Mouse (Mus musculus): Measurements from ENCODE around the gene Rpp25l. TPM values are rescaled to one million over a fixed set of nuclear protein-coding genes. Genes with fewer than 3 reads are reported as not detected.
A peak's percentile ranks its signal among the peaks of the same experiment; 100 is the strongest.

The Rpp25l gene
- polyA plus RNA-seq, 1 experiment from 2014 or later, result 64.9 TPM

DNA sequence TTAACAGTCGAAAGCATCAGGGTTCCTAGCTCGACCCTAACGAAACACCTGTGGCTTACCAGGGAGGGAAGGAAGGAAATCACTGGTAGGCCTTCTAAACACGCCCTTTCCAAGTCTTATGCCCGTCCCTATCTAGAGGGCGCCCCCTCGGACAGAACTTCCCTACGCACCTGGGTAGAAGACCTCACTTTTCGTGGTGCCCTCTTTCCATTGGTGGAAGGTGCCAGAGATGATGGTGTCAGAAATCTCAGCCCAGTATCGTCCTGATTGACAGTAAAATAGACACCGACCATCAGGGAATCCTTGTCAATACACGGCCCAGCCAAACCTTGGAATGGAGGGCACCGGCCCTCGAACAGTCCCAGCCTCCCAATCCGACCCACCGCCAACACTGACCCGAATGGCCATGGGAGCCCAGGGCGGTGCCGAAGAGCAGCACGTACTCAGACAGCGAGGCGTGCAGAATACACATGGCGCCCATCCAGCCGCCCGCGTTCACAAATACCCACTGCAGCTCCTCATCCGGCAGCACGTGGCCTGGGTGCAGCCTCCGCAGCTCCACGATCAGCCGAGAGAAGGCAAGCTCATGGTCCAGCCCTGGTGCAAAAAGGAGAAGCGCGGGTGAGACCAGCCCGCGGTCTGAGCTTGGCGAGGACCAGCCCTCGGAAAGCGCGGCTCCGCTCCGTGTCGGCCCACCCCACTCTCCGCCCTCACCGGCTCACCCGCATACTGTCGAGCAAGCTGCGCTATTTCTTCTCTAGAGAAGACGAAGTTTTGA, 27.2 kb upstream of the Rpp25l start:
- ATAC-seq, result peak; percentile 85
- Histone ChIP-seq H3K4me1 (ENCODE audit: control insufficient read depth, insufficient read depth, low read length) (peaks cover 10% of the 10 kb centered on the region), H3K4me2 (ENCODE audit: low read depth, low read length) (peak overlapping the region; percentile 68), H3K9me3 (ENCODE audit: control insufficient read depth, low read length) (no peaks in the 10 kb centered on the region), H3K36me3 (ENCODE audit: control insufficient read depth, insufficient read depth, low read length) (0 out of 2 replicates have a peak, but pooled peaks cover 3% of the 10 kb centered on the region), H3K9ac (ENCODE audit: low read depth, low read length) (peak overlapping the region; percentile 85), H3K4me3 (ENCODE audit: low read length) (peak overlapping the region; percentile 74), H3K27me3 (replicated peaks; ENCODE audit: control insufficient read depth, insufficient read depth, low read length) (no peaks in the 10 kb centered on the region), H3K27ac (ENCODE audit: low read length) (peak overlapping the region; percentile 89)
- 1% methylated on average over 48 of the region's 48 CpGs for WGBS

DNA sequence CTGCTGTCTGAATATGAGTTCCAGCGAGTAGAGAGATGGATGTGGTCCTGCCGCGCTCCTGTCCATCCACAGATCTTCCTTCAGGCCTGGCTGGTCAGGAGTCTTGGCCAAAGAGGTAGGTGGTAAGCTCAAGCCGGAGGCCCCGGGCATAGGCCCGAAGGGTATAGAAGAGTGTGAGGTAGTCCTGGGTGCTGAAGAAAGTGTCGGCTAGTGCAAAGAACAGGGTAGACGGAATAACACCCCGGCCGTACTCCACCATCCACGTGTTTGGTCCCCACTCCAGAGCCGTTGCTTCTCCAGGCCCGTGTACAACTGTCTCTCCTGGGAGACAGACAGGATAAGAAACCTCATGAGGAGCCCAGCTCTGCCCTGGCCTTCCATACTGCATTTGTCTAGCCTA, 25.9 kb upstream of the Rpp25l start:
- 0 out of 2 replicates have a peak, but pooled peaks cover 3% of the 10 kb centered on the region for H3K36me3 ChIP-seq (ENCODE audit: control insufficient read depth, insufficient read depth, low read length)
- 95% methylated on average over 13 of the region's 13 CpGs for WGBS
- no peak overlapping the region for H3K27ac ChIP-seq (ENCODE audit: low read length)
- no peak overlapping the region for H3K4me2 ChIP-seq (ENCODE audit: low read depth, low read length)
- no peaks in the 10 kb centered on the region for H3K9me3 ChIP-seq (ENCODE audit: control insufficient read depth, low read length)
- no peak for ATAC-seq
- no peak overlapping the region for H3K9ac ChIP-seq (ENCODE audit: low read depth, low read length)
- H3K27me3 ChIP-seq (replicated peaks; ENCODE audit: control insufficient read depth, insufficient read depth, low read length), result no peaks in the 10 kb centered on the region
- H3K4me3 ChIP-seq (ENCODE audit: low read length), result no peak overlapping the region
- H3K4me1 ChIP-seq (ENCODE audit: control insufficient read depth, insufficient read depth, low read length), result peaks cover 10% of the 10 kb centered on the region

DNA sequence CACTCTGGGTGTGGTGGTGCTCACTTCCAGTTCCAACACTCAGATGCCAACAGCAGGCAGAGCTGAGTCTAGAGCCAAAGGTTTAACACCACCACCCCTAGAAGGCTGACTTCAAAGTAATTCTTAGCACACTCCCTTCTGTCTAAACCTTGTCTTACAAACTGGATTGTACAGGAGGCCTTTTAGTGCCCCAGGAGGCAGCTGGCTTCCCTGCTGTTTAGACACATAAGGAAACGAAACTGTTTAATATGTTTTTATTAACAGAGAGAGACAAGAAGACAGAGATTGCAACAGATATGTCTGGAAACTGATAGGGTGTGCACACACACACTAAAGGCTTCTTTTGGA, 24.9 kb upstream of the Rpp25l start:
- no peak for ATAC-seq
- no peak overlapping the region for H3K4me3 ChIP-seq (ENCODE audit: low read length)
- H3K9me3 ChIP-seq (ENCODE audit: control insufficient read depth, low read length), result no peaks in the 10 kb centered on the region
- peak overlapping the region; percentile 6; the same call in 1 of the 2 replicates for H3K27ac ChIP-seq (ENCODE audit: low read length)
- H3K27me3 ChIP-seq (replicated peaks; ENCODE audit: control insufficient read depth, insufficient read depth, low read length), result 0 out of 2 replicates have a peak, but pooled peaks cover under 1% of the 10 kb centered on the region
- no peak overlapping the region for H3K9ac ChIP-seq (ENCODE audit: low read depth, low read length)
- 0 out of 2 replicates have a peak, but pooled peaks cover 3% of the 10 kb centered on the region for H3K36me3 ChIP-seq (ENCODE audit: control insufficient read depth, insufficient read depth, low read length)
- 56% methylated on average over 1 of the region's 1 CpGs for WGBS
- no peak overlapping the region for H3K4me2 ChIP-seq (ENCODE audit: low read depth, low read length)
- peaks cover 10% of the 10 kb centered on the region for H3K4me1 ChIP-seq (ENCODE audit: control insufficient read depth, insufficient read depth, low read length)

DNA sequence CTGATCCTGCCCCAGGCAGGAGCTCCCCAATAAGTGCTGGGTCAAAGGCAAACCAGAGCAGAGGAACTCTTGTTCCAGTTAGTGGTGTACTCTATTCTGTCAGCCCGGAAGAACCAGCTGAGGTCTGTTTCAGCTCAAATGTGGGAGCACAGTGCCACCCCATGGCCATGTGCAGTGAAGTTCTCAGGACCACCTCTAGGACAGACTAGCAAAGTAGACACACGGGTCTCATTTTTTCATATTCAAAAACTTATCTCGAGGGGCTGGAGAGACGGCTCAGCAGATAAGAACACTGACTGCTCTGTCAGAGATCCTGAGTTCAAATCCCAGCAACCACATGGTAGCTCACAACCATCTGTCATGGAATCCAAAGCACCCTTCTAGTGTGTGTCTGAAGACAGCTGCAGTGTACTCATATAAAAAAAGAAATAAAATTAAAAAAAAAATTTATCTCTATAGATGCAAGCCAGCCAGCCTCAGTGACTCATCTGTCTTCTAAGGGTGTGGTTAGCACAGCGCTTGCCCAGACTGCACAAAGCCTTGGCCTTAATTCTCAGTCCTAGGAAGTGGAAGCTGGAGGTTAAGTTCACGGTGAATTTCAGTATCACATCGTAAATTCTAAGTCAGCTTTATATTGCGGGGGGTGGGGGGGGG, 24.4 kb upstream of the Rpp25l start:
- Histone ChIP-seq H3K4me1 (ENCODE audit: control insufficient read depth, insufficient read depth, low read length) (peaks cover 10% of the 10 kb centered on the region), H3K27ac (ENCODE audit: low read length) (0 out of 2 replicates have a peak overlapping the region, but pooled peaks have one; percentile 5), H3K27me3 (replicated peaks; ENCODE audit: control insufficient read depth, insufficient read depth, low read length) (peaks cover 5% of the 10 kb centered on the region), H3K4me2 (ENCODE audit: low read depth, low read length) (no peak overlapping the region), H3K36me3 (ENCODE audit: control insufficient read depth, insufficient read depth, low read length) (0 out of 2 replicates have a peak, but pooled peaks cover 3% of the 10 kb centered on the region), H3K9me3 (ENCODE audit: control insufficient read depth, low read length) (no peaks in the 10 kb centered on the region), H3K9ac (ENCODE audit: low read depth, low read length) (no peak overlapping the region), H3K4me3 (ENCODE audit: low read length) (no peak overlapping the region)
- peak; percentile 34; the same call in 1 of the 2 replicates for ATAC-seq
- WGBS, result 28% methylated on average over 8 of the region's 8 CpGs

DNA sequence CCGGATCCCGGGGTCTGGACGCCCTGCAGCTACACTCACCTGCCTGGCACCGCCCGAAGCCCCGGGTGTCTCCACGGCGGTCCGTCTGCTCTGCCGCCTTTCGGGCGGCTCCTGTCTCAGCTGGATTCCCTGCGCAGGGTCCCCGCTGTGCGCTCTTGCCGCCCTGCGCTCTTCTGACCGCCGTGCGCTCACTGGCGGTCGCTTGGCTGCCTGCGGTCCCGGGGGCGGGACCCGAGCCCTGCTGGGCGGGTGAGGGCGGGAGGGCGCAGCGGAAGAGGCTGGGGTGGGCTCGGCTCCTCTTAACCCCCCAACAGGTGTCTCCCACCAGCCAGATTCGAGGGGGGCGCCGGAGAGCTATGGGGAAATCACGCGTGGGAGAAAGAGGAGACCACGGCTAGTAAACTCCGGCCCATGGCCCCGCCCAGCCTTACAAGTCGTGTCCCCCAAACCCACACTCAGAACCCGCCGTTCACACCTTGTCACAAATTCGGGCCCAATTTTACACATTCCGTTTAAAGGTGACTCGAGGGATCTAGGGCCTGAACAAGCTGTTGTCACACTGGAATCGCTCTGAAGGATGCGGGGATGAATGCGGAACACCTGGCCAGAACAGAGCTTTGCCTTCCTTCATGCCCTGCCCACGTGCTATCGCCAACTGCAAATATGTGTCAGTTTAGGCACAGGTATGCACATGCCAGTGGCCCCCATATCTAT, 17.9 kb upstream of the Rpp25l start, which contains the start of gene Arid3c:
Gene Arid3c, minus strand, starts transcription at position 91 of the 714 bp plus-strand sequence.
- peak within 1 kb of the TSS; percentile 41 for H3K4me3 ChIP-seq (ENCODE audit: low read length)
- no peaks in the 10 kb centered on the region for H3K36me3 ChIP-seq (ENCODE audit: control insufficient read depth, insufficient read depth, low read length)
- peak within 1 kb of the TSS; percentile 23; the same call in 1 of the 2 replicates for H3K9ac ChIP-seq (ENCODE audit: low read depth, low read length)
- H3K9me3 ChIP-seq (ENCODE audit: control insufficient read depth, low read length), result no peaks in the 10 kb centered on the region
- H3K27me3 ChIP-seq (replicated peaks; ENCODE audit: control insufficient read depth, insufficient read depth, low read length), result peaks cover 61% of the 10 kb centered on the region
- ATAC-seq, result peak; percentile 50; the same call in 1 of the 2 replicates
- 1% methylated on average over 49 of the region's 50 CpGs for WGBS
- peaks cover 5% of the 10 kb centered on the region; the same call in 1 of the 2 replicates for H3K4me1 ChIP-seq (ENCODE audit: control insufficient read depth, insufficient read depth, low read length)
- no peak within 1 kb of the TSS for H3K27ac ChIP-seq (ENCODE audit: low read length)
- peak within 1 kb of the TSS; percentile 69 for H3K4me2 ChIP-seq (ENCODE audit: low read depth, low read length)

DNA sequence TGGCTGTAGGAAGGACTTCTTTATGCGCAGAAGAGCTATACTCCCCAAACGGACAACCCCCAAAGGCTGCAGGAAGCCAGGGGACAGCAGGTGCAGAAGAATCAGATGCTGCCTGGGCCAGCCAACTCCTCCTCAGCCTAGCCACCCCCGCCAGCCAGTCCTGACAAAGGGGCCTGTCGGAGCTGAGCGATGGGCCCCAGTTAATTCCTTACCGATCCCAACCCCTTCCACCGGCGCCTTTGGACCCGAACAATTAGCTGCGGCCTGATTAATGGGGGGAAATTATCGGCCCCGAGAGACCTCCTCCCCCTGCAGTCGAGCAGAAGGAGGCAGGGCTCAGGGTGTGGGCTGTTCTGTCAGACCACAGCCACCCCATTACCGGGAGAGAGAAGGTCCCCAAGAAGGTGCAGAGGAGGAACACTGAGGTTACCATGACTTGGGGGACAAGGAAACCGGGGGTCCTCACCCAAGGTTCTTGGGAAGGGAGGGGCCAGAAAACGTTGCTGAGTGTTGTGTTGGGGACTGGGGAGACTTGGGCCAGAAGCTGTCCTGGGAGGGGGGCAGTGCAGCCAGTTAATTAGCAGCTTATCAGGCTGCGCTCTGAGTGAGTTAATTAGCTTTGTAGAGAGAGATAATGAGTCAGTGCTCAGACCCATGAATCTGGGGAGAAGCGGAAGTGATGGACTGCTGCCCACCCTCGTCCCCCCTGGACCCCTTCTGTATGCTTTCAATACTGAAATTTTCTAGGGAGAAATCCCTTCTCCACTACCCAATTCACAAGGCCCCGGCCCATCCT, 13.7 kb upstream of the Rpp25l start:
- WGBS, result 15% methylated on average over 19 of the region's 20 CpGs
- H3K4me2 ChIP-seq (ENCODE audit: low read depth, low read length), result no peak overlapping the region

DNA sequence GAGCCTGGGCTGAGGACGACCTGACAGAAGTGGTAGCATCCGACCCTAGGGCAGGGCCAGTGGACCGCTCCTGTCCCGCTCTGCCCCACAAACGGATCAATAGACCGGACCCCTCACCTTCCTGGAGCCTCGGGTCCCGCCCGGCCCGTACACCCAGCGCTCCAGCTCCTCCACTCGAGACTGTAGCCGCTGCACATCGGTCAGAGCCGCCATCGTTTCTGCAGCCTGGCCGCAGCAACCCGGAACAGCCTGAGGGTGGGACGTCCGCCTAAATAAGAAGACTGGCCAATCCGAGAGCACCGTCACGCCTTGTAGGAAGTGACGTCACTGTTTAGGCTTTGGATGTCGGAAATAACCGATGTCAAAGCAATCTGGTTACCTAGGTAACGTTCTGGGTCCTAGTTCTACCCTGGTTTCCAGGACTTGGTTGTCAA, 9.6 kb upstream of the Rpp25l start, which contains the start of gene Dctn3:
Gene Dctn3, minus strand, starts transcription at position 253 of the 434 bp plus-strand sequence.
- peak within 1 kb of the TSS; percentile 88 for H3K4me3 ChIP-seq (ENCODE audit: low read length)
- peak within 1 kb of the TSS; percentile 58 for H3K4me2 ChIP-seq (ENCODE audit: low read depth, low read length)
- peak within 1 kb of the TSS; percentile 92 for H3K9ac ChIP-seq (ENCODE audit: low read depth, low read length)
- under 1% methylated on average over 27 of the region's 27 CpGs for WGBS
- peaks cover 15% of the 10 kb centered on the region for H3K4me1 ChIP-seq (ENCODE audit: control insufficient read depth, insufficient read depth, low read length)
- H3K36me3 ChIP-seq (ENCODE audit: control insufficient read depth, insufficient read depth, low read length), result peaks cover 9% of the 10 kb centered on the region
- no peak within 1 kb of the TSS for H3K27ac ChIP-seq (ENCODE audit: low read length)
- peak; percentile 97 for ATAC-seq
- H3K9me3 ChIP-seq (ENCODE audit: control insufficient read depth, low read length), result no peaks in the 10 kb centered on the region
- peaks cover 39% of the 10 kb centered on the region for H3K27me3 ChIP-seq (replicated peaks; ENCODE audit: control insufficient read depth, insufficient read depth, low read length)

More for the DNA sequence above, 13.7 kb upstream of the Rpp25l start:
- Histone ChIP-seq H3K9ac (ENCODE audit: low read depth, low read length) (no peak overlapping the region), H3K4me1 (ENCODE audit: control insufficient read depth, insufficient read depth, low read length) (peaks cover 13% of the 10 kb centered on the region), H3K4me3 (ENCODE audit: low read length) (no peak overlapping the region), H3K27ac (ENCODE audit: low read length) (no peak overlapping the region), H3K9me3 (ENCODE audit: control insufficient read depth, low read length) (no peaks in the 10 kb centered on the region), H3K27me3 (replicated peaks; ENCODE audit: control insufficient read depth, insufficient read depth, low read length) (peaks cover 72% of the 10 kb centered on the region), H3K36me3 (ENCODE audit: control insufficient read depth, insufficient read depth, low read length) (no peaks in the 10 kb centered on the region)
- no peak for ATAC-seq

DNA sequence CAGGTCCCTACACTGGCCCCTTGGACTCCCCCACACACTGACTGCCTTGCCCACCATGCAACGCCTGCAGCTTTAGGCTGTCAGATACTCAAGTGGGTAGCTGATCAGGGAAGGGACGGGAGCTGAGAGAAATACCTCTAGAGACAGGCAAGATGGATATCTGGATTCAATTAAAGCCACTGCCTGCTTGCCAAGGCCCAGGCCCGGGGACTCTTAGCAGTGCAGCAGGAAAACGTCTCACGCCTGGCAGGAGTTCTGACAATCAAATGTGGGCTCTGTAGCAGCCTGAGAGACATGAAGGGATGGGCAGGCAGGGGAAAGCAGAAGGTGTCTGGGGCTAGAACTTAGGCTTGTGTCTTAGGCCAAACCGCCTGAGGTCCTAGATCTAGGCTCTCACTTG, 3.5 kb upstream of the Rpp25l start:
- Histone ChIP-seq H3K4me2 (ENCODE audit: low read depth, low read length) (no peak overlapping the region), H3K4me3 (ENCODE audit: low read length) (no peak overlapping the region), H3K27ac (ENCODE audit: low read length) (no peak overlapping the region), H3K4me1 (ENCODE audit: control insufficient read depth, insufficient read depth, low read length) (peaks cover 17% of the 10 kb centered on the region), H3K27me3 (replicated peaks; ENCODE audit: control insufficient read depth, insufficient read depth, low read length) (no peaks in the 10 kb centered on the region), H3K9me3 (ENCODE audit: control insufficient read depth, low read length) (no peaks in the 10 kb centered on the region), H3K36me3 (ENCODE audit: control insufficient read depth, insufficient read depth, low read length) (peaks cover 9% of the 10 kb centered on the region), H3K9ac (ENCODE audit: low read depth, low read length) (no peak overlapping the region)
- no peak for ATAC-seq
- WGBS, result 64% methylated on average over 6 of the region's 6 CpGs
